35 mouse cellular contexts compared by ENCODE assay signal in genomic region chr11:101992411-101992810, GRCm38 (mm10). TPM values are rescaled to one million over a fixed set of nuclear protein-coding genes. Genes with fewer than 3 reads are reported as not detected.
DNase-seq lines count a peak whose midpoint lies in the region; ATAC-seq and TF ChIP-seq lines count a peak whose summit lies in the region.
"Had no signal": no experiment of that assay in that cellular context is flagged by ENCODE, and none has a peak within 500 bp of the region (broad histone marks: within the 10 kb centered on the region; RNA-seq: fewer than 3 reads in every experiment).

No protein-coding gene starts in this region.

- peaks cover 6% of the 10 kb centered on the region for H3K4me1 ChIP-seq in cortical plate, adult 2 months (ENCODE audit: control insufficient read depth, insufficient read depth, low read length)
- H3K4me1 ChIP-seq in kidney, embryonic 14.5 days (ENCODE audit: control insufficient read depth, insufficient read depth, low read length): no peaks in the 10 kb centered on the region
- H3K4me1 ChIP-seq: embryonic facial prominence, embryonic 13.5 days; forebrain, embryonic 15.5 days; kidney, embryonic 15.5 days; limb, embryonic 15.5 days; neural tube, embryonic 12.5 days had no signal

- no peak for TF ChIP-seq CTCF in cortical plate, adult 2 months (IDR thresholded peaks at IDR 0.05; ENCODE audit: extremely low read depth, insufficient read depth, low read length)

- H3K4me2 ChIP-seq in kidney, embryonic 14.5 days (replicated peaks; ENCODE audit: low read depth, low read length): no peak overlapping the region
- H3K4me2 ChIP-seq: embryonic facial prominence, embryonic 13.5 days; forebrain, embryonic 15.5 days; heart, embryonic 13.5 days; hindbrain, embryonic 14.5 days; kidney, embryonic 15.5 days; limb, embryonic 15.5 days; liver, embryonic 13.5 days; midbrain, embryonic 12.5 days; neural tube, embryonic 12.5 days; stomach, embryonic 15.5 days had no signal

- TF ChIP-seq POLR2A in cortical plate, adult 2 months (IDR thresholded peaks at IDR 0.05; ENCODE audit: extremely low read depth, insufficient read depth, low read length): no peak

- no peak overlapping the region for H3K9ac ChIP-seq in kidney, embryonic 14.5 days (ENCODE audit: low read depth, low read length)
- H3K9ac ChIP-seq: embryonic facial prominence, embryonic 13.5 days; forebrain, embryonic 15.5 days; heart, embryonic 13.5 days; hindbrain, embryonic 14.5 days; kidney, embryonic 15.5 days; limb, embryonic 15.5 days; liver, embryonic 13.5 days; midbrain, embryonic 12.5 days; neural tube, embryonic 12.5 days; stomach, embryonic 15.5 days had no signal

- 85% methylated on average over 7 of the region's 7 CpGs for WGBS in kidney, embryonic 14.5 days

- H3K27ac ChIP-seq in cortical plate, adult 2 months (ENCODE audit: insufficient read depth, low read length): 0 out of 2 replicates have a peak overlapping the region, but pooled peaks have one; percentile 7
- H3K27ac ChIP-seq in kidney, embryonic 14.5 days (ENCODE audit: low read depth, low read length): no peak overlapping the region
- H3K27ac ChIP-seq: embryonic facial prominence, embryonic 13.5 days; forebrain, embryonic 10.5 days; forebrain, embryonic 15.5 days; gastrocnemius, adult 2 months; heart, adult 2 months; heart, embryonic 13.5 days; hindbrain, embryonic 14.5 days; kidney, embryonic 15.5 days; limb, embryonic 10.5 days; limb, embryonic 15.5 days; midbrain, embryonic 12.5 days; neural tube, embryonic 12.5 days; stomach, embryonic 15.5 days had no signal

- H3K9me3 ChIP-seq in kidney, embryonic 14.5 days (ENCODE audit: control insufficient read depth, low read length): no peaks in the 10 kb centered on the region
- H3K9me3 ChIP-seq: embryonic facial prominence, embryonic 13.5 days; forebrain, embryonic 10.5 days; forebrain, embryonic 15.5 days; heart, embryonic 13.5 days; kidney, embryonic 15.5 days; limb, embryonic 10.5 days; limb, embryonic 15.5 days; liver, embryonic 13.5 days; megakaryocyte, embryonic 14.5 days; midbrain, embryonic 12.5 days; neural tube, embryonic 12.5 days; stomach, embryonic 15.5 days had no signal

- H3K27me3 ChIP-seq in kidney, embryonic 14.5 days (ENCODE audit: control insufficient read depth, insufficient read depth, low read length): peaks cover 3% of the 10 kb centered on the region; the same call in 1 of the 2 replicates
- H3K27me3 ChIP-seq: forebrain, embryonic 15.5 days; limb, embryonic 15.5 days; neural tube, embryonic 12.5 days; stomach, embryonic 15.5 days had no signal

- no peak overlapping the region for H3K4me3 ChIP-seq in cortical plate, adult 2 months (ENCODE audit: insufficient read depth, low read length)
- no peak overlapping the region for H3K4me3 ChIP-seq in kidney, embryonic 14.5 days (ENCODE audit: low read length)
- H3K4me3 ChIP-seq: embryonic facial prominence, embryonic 13.5 days; forebrain, embryonic 10.5 days; forebrain, embryonic 15.5 days; gastrocnemius, adult 2 months; heart, adult 2 months; heart, embryonic 13.5 days; kidney, embryonic 15.5 days; limb, embryonic 10.5 days; limb, embryonic 15.5 days; liver, embryonic 13.5 days; megakaryocyte, embryonic 14.5 days; midbrain, embryonic 12.5 days; myocyte; neural tube, embryonic 12.5 days; stomach, embryonic 15.5 days had no signal

- H3K36me3 ChIP-seq in kidney, embryonic 14.5 days (ENCODE audit: control insufficient read depth, insufficient read depth, low read length): no peaks in the 10 kb centered on the region
- H3K36me3 ChIP-seq: embryonic facial prominence, embryonic 13.5 days; forebrain, embryonic 15.5 days; heart, embryonic 13.5 days; kidney, embryonic 15.5 days; limb, embryonic 15.5 days; liver, embryonic 13.5 days; midbrain, embryonic 12.5 days; neural tube, embryonic 12.5 days; stomach, embryonic 15.5 days had no signal

- no peak for ATAC-seq in kidney, embryonic 14.5 days (ENCODE audit: low FRiP score, low TSS enrichment)
- ATAC-seq: CD4-positive, CD25-positive, alpha-beta regulatory T cell, adult 4 months; forebrain, embryonic 15.5 days; intestine, postnatal 0 days; lung, postnatal 0 days had no signal

- DNase-seq in frontal cortex, postnatal 36 days (ENCODE audit: low spot score in 2 of 2): peak; percentile 63 to 78
- DNase-seq in frontal cortex, postnatal 10 days (ENCODE audit: low spot score in 2 of 2): no peak
- peak; percentile 83 for DNase-seq in right cerebral cortex, adult 18-20 months
- no peak for DNase-seq in right cerebral cortex, postnatal 14 days
- DNase-seq in right cerebral cortex, postnatal 36 days (ENCODE audit: low spot score in 2 of 2): peak; percentile 59 to 79
- DNase-seq: adrenal gland, adult 2 months; cerebellum, adult 8-10 months; gastrocnemius, adult 2 months; gastrocnemius, postnatal 36 days; heart, adult 2 months; heart, postnatal 10 days; kidney, postnatal 25 days; liver, embryonic 13.5 days; lung, adult 18-20 months; lung, postnatal 4 days; thymus, postnatal 25 days had no signal

RNA-seq across cellular contexts. Expression of gene Dusp3, which starts 5.6 kb away (rescaled TPM):
- 162 and 171 TPM in 2 replicates for polyA plus RNA-seq in cortical plate, adult 2 months (2012; rRNA removed)
- polyA plus RNA-seq in kidney, embryonic 14.5 days (2014; fragmentation: Nextera tagmentation; extraction: Ambion mirVana): 23.3 and 25.3 TPM in 2 replicates

RNA-seq across cellular contexts. Expression of gene Cfap97d1, which starts 8.3 kb away (rescaled TPM):
- polyA plus RNA-seq in cortical plate, adult 2 months (2012; rRNA removed): not detected in 2 replicates
- polyA plus RNA-seq in kidney, embryonic 14.5 days (2014; fragmentation: Nextera tagmentation; extraction: Ambion mirVana): not detected in 2 replicates
- polyA plus RNA-seq: adrenal gland, adult 2 months; CD4-positive, CD25-positive, alpha-beta regulatory T cell, adult 4 months; embryonic facial prominence, embryonic 13.5 days; forebrain, embryonic 10.5 days; forebrain, embryonic 15.5 days; heart, adult 2 months; heart, embryonic 13.5 days; hindbrain, embryonic 14.5 days; intestine, postnatal 0 days; kidney, embryonic 15.5 days; limb, embryonic 10.5 days; limb, embryonic 15.5 days; liver, embryonic 13.5 days; midbrain, embryonic 12.5 days; midbrain, postnatal 0 days; myocyte; neural tube, embryonic 12.5 days; stomach, embryonic 15.5 days had no signal

RNA-seq across cellular contexts. Expression of gene Sost, which starts 25.6 kb away (rescaled TPM):
- 0.09 and 0.10 TPM in 2 replicates for polyA plus RNA-seq in cortical plate, adult 2 months (2012; rRNA removed)
- 0.09 and 0.73 TPM in 2 replicates for polyA plus RNA-seq in kidney, embryonic 14.5 days (2014; fragmentation: Nextera tagmentation; extraction: Ambion mirVana)
- polyA plus RNA-seq: CD4-positive, CD25-positive, alpha-beta regulatory T cell, adult 4 months; forebrain, embryonic 10.5 days; forebrain, embryonic 15.5 days; hindbrain, embryonic 14.5 days; intestine, postnatal 0 days; lung, postnatal 0 days had no signal

RNA-seq across cellular contexts. Expression of gene Mpp3, which starts 35.9 kb away (rescaled TPM):
- polyA plus RNA-seq in cortical plate, adult 2 months (2012; rRNA removed): 57.9 and 60.4 TPM in 2 replicates
- polyA plus RNA-seq in kidney, embryonic 14.5 days (2014; fragmentation: Nextera tagmentation; extraction: Ambion mirVana): 5.1 and 8.4 TPM in 2 replicates

RNA-seq across cellular contexts. Expression of gene Cd300lg, which starts 48.9 kb away (rescaled TPM):
- polyA plus RNA-seq in cortical plate, adult 2 months (2012; rRNA removed): 0.15 and 0.19 TPM in 2 replicates
- polyA plus RNA-seq in kidney, embryonic 14.5 days (2014; fragmentation: Nextera tagmentation; extraction: Ambion mirVana): 0.38 and 0.43 TPM in 2 replicates
- polyA plus RNA-seq: CD4-positive, CD25-positive, alpha-beta regulatory T cell, adult 4 months; myocyte had no signal

Comparison
In these comparisons a context has a peak if more than half of its experiments do, and no peak if none do; other contexts are left out.
1. DNase-seq: peak in frontal cortex, postnatal 36 days (2 of 2), right cerebral cortex, adult 18-20 months (single experiment) and right cerebral cortex, postnatal 36 days (2 of 2); none in frontal cortex, postnatal 10 days (0 of 2) and right cerebral cortex, postnatal 14 days (single experiment).